16 mouse cellular contexts compared by ENCODE assay signal in genomic region chr5:77098874-77099273, GRCm38 (mm10). TPM values are rescaled to one million over a fixed set of nuclear protein-coding genes. Genes with fewer than 3 reads are reported as not detected.
"Had no signal": no experiment of that assay in that cellular context is flagged by ENCODE, and none has a peak within 500 bp of the region (broad histone marks: within the 10 kb centered on the region; RNA-seq: fewer than 3 reads in every experiment).

No protein-coding gene starts in this region.

- H3K4me3 ChIP-seq: layer of hippocampus, adult 2 months; limb, embryonic 10.5 days; limb, embryonic 13.5 days; neural tube, embryonic 12.5 days had no signal

- H3K27ac ChIP-seq: kidney, postnatal 0 days; layer of hippocampus, adult 2 months; limb, embryonic 13.5 days; liver, embryonic 14.5 days; neural tube, embryonic 12.5 days had no signal

- H3K36me3 ChIP-seq: limb, embryonic 10.5 days; limb, embryonic 13.5 days; neural tube, embryonic 12.5 days had no signal

- H3K4me2 ChIP-seq: limb, embryonic 13.5 days; lung, embryonic 14.5 days; midbrain, embryonic 11.5 days; neural tube, embryonic 12.5 days had no signal

- H3K9ac ChIP-seq: limb, embryonic 13.5 days; liver, embryonic 14.5 days; liver, postnatal 0 days; lung, embryonic 14.5 days; neural tube, embryonic 12.5 days had no signal

- DNase-seq: kidney, adult 2 months; layer of hippocampus, adult 9-11 months; liver; liver, postnatal 0 days; midbrain, embryonic 14.5 days; right cerebral cortex, postnatal 25 days; thymus, adult 18-20 months; thymus, postnatal 36 days had no signal

- H3K9me3 ChIP-seq: limb, embryonic 10.5 days; limb, embryonic 13.5 days; neural tube, embryonic 12.5 days had no signal

RNA-seq across cellular contexts. Expression of gene Hopx, which starts 16.0 kb away (rescaled TPM):
- polyA plus RNA-seq: limb, embryonic 10.5 days had no signal
